Mouse (Mus musculus) ES-E14 (cell line): ENCODE results near the gene Sult6b2.

ENCODE experiments used
- MAFK ChIP-seq: IDR thresholded peaks from 2 replicates; pipeline ENCODE4 v1.6.1; 2014; ENCODE audit warnings: mild to moderate bottlenecking, low read depth, low read length, inconsistent platforms; ENCODE audit not compliant: insufficient read depth
- ZC3H11A ChIP-seq: IDR thresholded peaks from 2 replicates; pipeline ENCODE4 v1.6.1; 2012; ENCODE audit warnings: low read depth, mild to moderate bottlenecking, inconsistent platforms, low read length, borderline replicate concordance
- ZNF384 ChIP-seq: IDR thresholded peaks from 2 replicates; pipeline ENCODE4 v1.6.1; 2012; ENCODE audit warnings: low read depth, low read length, inconsistent platforms

DNA sequence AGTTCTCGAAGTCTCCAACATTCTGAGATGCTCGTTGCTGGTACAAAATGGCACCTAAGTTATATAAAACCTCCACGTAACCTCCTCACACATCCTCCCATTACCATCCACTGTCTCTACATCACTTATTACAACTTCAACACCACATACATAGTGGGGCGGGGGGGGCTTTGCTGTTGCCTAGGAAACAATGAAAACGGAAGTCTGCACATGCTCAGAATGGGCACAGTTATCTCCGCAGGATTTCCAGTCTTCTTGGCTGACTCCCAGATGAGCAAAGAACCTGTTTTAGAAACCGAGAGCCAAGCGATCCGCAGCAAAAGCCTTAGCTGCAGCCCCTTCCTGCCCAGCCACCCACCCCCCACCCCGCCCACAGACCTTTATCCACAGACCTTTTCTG lies 14.6 kb downstream of the Sult6b2 start:
- TF ChIP-seq MAFK (no peak), ZNF384 (no peak), ZC3H11A (no peak)
